Mouse (Mus musculus) kidney, adult 18-20 months (tissue): Measurements from ENCODE around the gene Thbs2.

ENCODE experiments used
- DNase-seq: peaks from one replicate; pipeline ENCODE4 v3.0.0; 2021

The Thbs2 gene

DNA sequence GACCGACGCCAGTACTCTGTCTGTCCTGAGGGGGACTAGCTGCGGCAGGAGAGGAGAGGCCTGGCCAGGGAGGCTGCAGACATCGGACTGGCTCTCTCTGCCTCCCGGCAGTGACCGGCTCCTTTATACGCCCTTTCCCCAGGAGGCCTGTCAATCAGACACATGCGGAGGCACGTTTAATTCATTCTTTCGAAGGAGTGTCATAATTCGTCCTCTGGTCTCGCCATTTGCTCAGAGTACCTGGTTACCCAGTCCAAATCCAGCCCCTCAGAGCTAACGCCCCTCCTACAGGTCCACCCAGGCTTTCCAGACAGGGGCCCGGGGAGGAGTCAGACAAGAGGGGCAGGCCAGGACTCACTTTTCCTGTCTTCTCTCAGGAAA lies at the start of gene Thbs2:
Thbs2 (minus strand) TSS at position 242 of the 381 bp plus-strand sequence.
- peak; percentile 29 for DNase-seq

DNA sequence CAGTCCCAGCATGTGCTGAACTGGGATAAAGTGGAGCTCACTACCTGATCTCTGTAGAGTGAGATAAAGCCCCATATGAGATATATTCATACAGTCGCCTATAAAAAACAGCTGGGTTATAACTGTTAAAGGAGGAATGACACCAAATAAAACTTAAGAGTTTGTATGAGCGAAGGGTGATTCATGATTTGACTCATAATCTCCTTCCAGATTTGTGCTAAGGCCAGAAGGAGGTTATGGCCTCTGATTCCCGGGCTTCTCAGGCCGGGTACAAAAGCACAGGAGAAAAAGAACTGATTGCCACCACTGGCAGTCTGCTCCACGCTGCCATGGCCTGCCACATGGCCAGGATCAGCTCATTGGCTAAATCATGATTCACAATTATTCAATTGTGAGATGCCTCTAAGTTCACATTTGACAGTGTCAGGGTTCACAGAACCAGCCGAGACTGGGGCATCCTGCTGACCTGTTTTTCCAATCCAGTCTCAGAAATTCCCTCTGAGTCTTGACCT lies 41.5 kb upstream of the Thbs2 start:
- no peak for DNase-seq

GRCm38 (mm10) chr17:14734380-14734779 lies 40.3 kb upstream of the Thbs2 start:
- no peak for DNase-seq

DNA sequence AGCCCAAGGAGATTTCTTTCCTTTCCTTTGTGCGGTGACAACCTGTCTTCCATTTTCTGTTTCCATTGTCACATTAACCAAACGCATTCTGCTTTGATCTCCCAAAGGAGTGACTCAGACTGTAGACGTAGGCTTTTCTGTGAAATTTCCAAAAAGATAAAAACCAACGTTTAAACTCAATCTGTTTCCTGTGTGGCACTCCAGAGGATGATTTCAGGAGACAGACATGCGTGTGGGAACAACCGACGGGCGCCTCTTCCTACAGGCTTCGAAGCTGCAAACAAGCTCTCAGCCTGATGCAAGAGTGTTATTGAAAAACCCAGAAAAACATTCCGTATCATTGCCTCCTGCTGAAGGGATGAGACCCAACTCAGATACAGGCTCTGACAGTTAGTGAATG lies 39.9 kb upstream of the Thbs2 start:
- DNase-seq = no peak

- DNase-seq = no peak
These were observed 39.0 kb upstream of the Thbs2 start for GRCm38 (mm10) chr17:14733027-14733426.

DNA sequence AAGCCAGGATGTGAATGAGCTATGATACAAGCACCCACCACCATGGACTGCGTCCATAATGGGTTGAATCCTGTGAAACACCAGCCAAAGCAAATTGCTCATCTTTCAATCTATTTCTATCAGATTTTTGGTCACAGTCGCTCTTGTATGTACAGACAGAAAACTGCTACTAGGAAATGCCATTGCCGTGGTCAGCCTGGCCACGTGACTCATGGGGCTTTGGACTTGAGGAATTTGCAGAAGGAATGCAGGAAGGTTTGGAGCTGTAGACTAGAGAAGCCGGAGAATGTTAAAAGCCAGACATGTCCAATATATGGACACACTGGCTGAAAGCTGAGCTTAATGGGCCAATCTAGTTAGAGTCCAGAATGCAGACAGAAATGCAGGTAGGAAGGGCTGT lies 36.6 kb upstream of the Thbs2 start:
- no peak for DNase-seq

DNA sequence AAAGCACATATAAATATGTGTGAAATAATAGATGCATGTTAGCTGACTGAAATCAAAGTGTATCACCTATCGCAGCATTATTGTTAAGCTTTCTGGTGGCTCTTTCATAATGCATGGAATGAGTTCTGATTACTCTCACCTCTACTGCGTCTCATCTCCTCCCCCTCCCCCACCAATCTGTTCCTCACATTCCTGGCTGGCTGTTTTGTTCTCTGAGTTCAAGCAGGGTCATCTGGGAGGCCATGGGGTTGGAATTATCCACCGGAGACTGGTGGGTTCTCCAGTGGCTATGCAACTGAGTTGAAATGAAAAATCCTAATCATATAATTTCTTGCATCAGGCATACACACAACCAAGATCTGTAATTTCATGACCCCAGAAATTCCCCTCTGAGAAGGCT lies 33.4 kb upstream of the Thbs2 start:
- no peak for DNase-seq

DNA sequence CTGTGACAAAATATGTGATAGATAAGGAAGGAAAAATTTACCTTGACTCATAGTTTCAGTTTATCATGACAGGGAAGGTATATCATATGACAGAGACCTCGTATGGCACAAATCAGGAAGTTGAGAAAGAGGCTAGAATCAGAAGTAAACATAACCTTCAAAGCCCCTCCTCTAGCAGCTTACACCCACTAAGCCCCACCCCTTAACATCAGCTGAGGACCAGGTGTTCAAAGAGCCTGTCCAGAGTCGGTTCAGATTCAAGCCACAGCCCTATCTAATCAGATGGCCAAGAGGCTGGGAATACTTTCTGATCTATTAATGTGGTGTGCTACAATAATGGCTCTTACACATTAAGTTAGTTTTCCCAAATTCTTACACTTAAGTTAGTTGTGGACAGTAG lies 30.8 kb upstream of the Thbs2 start:
- DNase-seq = no peak

DNA sequence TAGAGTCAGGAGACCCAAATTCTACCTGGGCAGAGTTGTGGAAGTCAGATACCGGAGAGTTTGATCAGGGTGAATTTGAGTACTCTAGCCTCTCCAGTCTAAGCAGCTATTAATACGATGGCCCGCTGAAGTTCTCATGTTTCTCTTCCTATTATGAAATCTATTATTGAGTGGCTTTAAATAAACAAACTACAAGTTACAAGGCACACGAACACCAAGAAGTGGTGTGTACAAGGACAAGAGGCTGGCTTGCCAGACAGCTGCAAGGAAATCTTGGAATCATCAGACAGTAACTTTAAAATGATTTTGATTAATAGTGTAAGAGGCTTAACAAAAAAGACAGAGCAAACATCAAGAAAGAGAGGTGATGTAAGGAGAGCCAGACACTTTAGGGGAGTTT lies 27.3 kb upstream of the Thbs2 start:
- DNase-seq = no peak

DNA sequence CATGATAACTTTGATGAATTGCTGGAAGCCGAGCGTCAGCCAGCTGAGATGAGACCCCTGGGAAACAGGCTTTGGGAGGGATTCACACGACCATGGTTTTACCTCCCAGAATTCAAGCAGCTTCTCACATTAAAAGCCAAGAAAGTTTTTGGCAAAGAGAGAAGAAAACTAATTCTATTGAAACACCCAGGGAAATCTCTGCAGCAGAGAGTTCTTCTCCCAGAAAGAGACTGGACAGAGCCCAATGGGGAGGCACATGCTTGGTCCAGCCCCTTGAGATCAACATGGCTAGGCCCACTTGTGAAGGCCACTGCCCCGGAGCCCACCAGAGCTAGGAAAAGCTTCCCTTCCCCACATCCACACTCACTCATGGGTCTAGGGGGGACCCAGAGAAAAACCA lies 26.9 kb upstream of the Thbs2 start:
- no peak for DNase-seq

DNA sequence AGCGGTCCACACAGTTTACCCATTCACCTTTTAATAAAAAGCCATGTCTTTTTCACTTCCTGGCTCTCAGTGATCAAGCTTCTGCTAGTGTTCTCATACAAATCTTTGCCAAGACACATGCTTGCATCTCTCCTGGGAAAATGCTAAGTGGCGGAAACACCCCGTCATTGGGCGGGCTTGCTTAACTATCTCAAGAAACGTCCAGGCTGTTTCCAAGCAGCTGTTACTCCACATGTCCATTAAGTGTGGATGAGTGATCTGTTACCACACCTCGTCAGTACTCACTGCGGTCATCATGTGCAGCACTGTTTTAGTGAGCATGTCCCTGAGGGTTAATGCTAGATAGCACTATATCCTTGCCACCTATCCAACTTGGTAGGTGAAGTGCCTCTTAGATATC lies 26.2 kb upstream of the Thbs2 start:
- DNase-seq = no peak

- DNase-seq = no peak
These were observed 24.8 kb upstream of the Thbs2 start for GRCm38 (mm10) chr17:14718801-14719200.

DNA sequence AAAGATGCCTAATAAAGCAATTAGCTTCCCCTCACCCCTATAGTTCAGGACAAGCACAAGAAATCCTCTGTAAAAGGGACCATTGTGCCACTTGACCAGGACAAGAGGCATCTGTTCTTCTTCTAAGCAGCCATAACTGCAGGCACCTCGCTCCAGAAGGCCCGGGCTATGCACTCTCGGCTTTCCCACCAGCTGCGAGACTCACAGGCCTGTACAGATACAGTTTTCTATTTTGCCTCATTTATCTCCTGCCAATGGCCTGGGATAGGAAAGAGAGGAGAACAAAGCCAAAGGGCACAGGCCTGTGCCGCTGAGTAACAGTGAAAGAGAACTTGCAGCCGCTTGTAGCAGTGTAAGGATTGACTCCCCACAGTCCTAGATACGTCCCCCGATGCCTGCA lies 20.7 kb upstream of the Thbs2 start:
- DNase-seq = no peak

- DNase-seq = no peak
These were observed 20.3 kb upstream of the Thbs2 start for GRCm38 (mm10) chr17:14714374-14714773.

- no peak for DNase-seq
These were observed 17.7 kb upstream of the Thbs2 start for GRCm38 (mm10) chr17:14711784-14712183.

DNA sequence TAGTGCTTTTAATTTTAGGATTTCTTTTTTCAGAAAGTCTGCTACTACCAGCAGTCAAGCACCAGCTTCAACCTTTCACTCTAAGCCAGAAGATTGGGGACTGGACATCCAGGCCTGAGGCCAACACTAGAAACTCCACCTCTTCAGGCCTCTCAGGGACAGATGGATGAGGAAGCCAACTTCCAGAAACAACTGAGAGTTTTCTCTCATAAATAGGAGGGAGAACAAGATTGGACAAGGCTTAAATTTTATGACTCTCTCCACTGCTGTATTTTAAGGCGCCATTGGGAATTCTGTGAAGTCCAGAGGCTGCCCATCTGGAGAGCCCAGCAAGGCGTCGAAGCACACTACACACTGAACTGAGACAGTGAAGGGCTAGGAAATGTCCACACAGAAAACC lies 17.0 kb upstream of the Thbs2 start:
- DNase-seq = no peak

GRCm38 (mm10) chr17:14706066-14706465 lies 12.0 kb upstream of the Thbs2 start:
- DNase-seq = no peak

DNA sequence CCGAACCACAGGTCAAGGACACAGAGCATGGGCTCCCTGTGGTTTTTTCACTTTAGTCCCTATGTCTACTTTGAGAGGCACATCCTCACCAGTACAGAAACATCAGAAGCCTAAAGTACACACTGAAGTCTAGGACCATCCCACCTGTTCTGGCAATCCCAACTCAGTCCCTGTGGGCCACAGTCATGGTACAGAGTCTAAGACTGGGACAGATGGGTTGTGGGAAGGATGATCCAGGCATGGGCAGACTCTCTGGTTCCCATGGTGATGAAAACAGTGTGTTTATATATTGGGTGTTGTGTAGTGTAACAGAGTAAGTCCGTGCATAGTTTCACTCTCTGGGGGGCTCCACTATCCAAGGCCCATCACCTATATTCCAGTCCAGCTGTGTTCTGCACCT lies 11.4 kb upstream of the Thbs2 start:
- no peak for DNase-seq

GRCm38 (mm10) chr17:14703771-14704170 lies 9.7 kb upstream of the Thbs2 start:
- no peak for DNase-seq

- no peak for DNase-seq
These were observed 9.2 kb upstream of the Thbs2 start for GRCm38 (mm10) chr17:14703268-14703667.

GRCm38 (mm10) chr17:14702701-14703100 lies 8.7 kb upstream of the Thbs2 start:
- DNase-seq = no peak

DNA sequence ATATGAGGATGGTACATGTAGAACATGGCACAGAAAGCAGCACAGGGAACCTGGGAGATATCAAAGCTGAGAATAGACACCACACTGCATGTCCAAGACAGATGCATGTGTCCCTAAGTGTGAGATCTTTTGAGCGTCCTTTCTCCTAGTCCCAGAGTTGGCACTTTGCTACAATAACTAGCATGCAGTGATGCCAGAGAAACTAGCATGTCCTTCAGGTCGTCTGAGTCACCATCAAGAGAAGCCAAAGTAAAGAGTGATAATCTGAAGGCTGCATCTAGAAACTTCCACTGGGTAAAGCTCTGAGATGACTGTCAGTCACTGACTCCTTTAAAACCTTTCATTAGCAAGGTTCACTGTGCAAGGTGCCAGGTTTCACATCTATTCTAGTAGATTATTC lies 7.9 kb upstream of the Thbs2 start:
- no peak for DNase-seq

DNA sequence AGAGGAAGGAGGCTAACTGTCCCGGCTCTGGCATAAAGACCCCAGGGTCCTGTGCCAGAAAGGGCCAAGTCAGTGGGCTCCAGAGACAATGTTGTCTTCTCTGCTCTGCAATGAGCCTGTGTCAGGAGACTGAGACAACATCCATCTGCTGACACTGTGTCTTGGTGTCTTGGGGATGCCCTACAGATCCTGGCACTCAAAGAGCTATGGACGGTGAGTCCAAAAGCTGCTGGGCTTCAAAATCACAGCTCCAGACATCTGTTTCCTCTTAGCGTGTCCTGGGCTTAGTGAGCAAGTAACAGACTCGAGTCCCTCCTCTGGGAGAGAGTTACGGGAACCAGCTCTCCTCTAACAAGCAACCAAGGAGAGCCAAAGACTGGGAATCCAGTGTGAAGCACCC lies 6.2 kb upstream of the Thbs2 start:
- DNase-seq = no peak

GRCm38 (mm10) chr17:14698188-14698587 lies 4.2 kb upstream of the Thbs2 start:
- no peak for DNase-seq

- no peak for DNase-seq
These were observed 3.1 kb upstream of the Thbs2 start for GRCm38 (mm10) chr17:14697096-14697495.

DNA sequence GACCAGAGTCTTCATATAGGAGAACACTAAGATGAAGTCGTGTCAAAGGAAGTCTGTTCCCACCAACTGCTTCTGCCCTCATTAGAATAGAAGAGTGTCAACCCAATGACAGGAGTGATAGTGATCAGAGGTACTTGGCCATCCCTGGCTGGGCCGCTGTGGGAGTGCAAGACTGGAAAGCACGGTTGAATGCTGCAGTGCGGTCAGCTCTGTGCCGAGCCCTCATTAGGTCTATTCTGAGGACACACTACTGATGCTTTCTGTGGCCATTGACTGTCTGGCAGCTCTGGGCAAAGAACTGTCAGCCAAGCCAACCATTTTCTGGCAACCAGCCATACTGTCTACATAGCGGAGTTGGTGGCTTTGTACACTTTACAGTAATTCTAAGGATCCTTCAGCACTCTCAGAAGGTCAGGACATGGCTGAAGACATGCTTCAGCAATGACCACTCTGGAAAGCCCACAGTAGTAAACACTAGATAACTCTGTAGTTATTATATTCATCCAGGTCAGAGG lies 2.3 kb upstream of the Thbs2 start:
- no peak for DNase-seq
